Mouse (Mus musculus) megakaryocyte, embryonic 14.5 days (primary cell): ENCODE measurements around the gene Gm49661.

Experiments
- FLI1 ChIP-seq: IDR thresholded peaks from 2 replicates; pipeline ENCODE4 v1.6.1; 2012; ENCODE audit warnings: low read length, inconsistent platforms, mixed read lengths
- GATA1 ChIP-seq: IDR thresholded peaks from 3 replicates; pipeline ENCODE4 v1.6.1; 2012; ENCODE audit warnings: mixed read lengths, low read length, inconsistent platforms, borderline replicate concordance

DNA sequence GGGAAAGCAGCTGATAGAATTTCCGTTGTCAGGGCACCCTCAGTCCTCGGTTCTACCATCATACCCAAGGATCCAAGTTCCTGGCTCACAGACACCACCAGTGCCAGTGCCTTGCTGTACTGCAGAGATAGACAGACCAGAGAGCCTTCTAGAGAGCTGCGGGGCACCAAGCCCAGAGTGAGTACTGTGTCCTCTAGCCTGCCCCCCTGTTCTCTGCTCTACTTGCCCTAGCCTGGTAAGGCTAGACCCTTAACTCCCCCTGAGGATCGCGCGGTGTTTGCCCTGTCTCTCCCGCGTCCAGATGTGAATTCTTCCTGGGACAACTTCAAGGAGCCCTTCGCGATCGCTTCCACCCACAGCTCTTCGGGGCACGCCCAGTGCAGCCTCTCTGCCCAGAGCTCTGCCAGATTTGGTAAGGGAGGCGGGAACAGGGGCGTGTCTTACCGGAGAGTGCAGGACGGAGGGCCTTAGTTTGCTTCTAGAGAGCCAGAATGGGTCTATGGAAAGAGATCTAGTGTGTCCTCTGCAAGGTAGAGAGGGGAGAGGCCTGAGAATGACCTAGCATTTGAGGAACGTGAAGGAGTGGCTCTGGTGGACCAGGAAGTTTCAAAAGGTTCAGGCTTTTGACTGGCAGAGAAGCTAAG is 16.5 kb downstream of the Gm49661 start:
- no peak for TF ChIP-seq GATA1
- TF ChIP-seq FLI1, result no peak
